Mouse (Mus musculus) testis, adult 2 months (tissue): Measurements from ENCODE around the gene Hs3st5. TPM values are rescaled to one million over a fixed set of nuclear protein-coding genes. Genes with fewer than 3 reads are reported as not detected.

Experiments used
- H3K27ac ChIP-seq: fragments of 200-500 bp; 2 replicates; pipeline ENCODE4 v1.5.1; 2012; ENCODE audit warnings: low read depth, low read length; ENCODE audit not compliant: control insufficient read depth, insufficient read depth
- H3K27me3 ChIP-seq: fragments of 200-500 bp; 2 replicates; pipeline ENCODE4 v1.6.1; 2012; ENCODE audit warnings: mild to moderate bottlenecking, low read length, moderate library complexity; ENCODE audit not compliant: control insufficient read depth, insufficient read depth
- H3K36me3 ChIP-seq: fragments of 200-500 bp; 2 replicates; pipeline ENCODE4 v1.6.1; 2012; ENCODE audit warnings: mild to moderate bottlenecking, low read length; ENCODE audit not compliant: control insufficient read depth, insufficient read depth
- H3K4me1 ChIP-seq: fragments of 200-500 bp; 2 replicates; pipeline ENCODE4 v1.6.1; 2012; ENCODE audit warnings: low read length; ENCODE audit not compliant: control insufficient read depth, insufficient read depth
- H3K4me3 ChIP-seq: fragments of 200-500 bp; 2 replicates; pipeline ENCODE4 v1.5.1; 2012; ENCODE audit warnings: low read depth, mild to moderate bottlenecking, low read length, moderate library complexity, mixed read lengths; ENCODE audit not compliant: control insufficient read depth
- CTCF ChIP-seq: fragments of 200-500 bp; IDR thresholded peaks from 2 replicates; pipeline ENCODE4 v1.5.1; 2012; ENCODE audit warnings: low read depth, mild to moderate bottlenecking, inconsistent platforms, low read length, moderate library complexity; ENCODE audit not compliant: control insufficient read depth, insufficient read depth, insufficient replicate concordance
- POLR2A ChIP-seq: fragments of 200-500 bp; IDR thresholded peaks from 2 replicates; pipeline ENCODE4 v1.6.1; 2012; ENCODE audit warnings: low read depth, mild to moderate bottlenecking, inconsistent platforms, low read length, moderate library complexity; ENCODE audit not compliant: control insufficient read depth
- polyA plus RNA-seq: library from polyadenylated mRNA; depleted of rRNA; stranded (reverse); fragments of >200 nt; gene quantifications from 2 replicates; pipeline ENCODE4 v1.2.3, GENCODE M21; 2012

The Hs3st5 gene
- polyA plus RNA-seq, 1 experiment, result not detected

DNA sequence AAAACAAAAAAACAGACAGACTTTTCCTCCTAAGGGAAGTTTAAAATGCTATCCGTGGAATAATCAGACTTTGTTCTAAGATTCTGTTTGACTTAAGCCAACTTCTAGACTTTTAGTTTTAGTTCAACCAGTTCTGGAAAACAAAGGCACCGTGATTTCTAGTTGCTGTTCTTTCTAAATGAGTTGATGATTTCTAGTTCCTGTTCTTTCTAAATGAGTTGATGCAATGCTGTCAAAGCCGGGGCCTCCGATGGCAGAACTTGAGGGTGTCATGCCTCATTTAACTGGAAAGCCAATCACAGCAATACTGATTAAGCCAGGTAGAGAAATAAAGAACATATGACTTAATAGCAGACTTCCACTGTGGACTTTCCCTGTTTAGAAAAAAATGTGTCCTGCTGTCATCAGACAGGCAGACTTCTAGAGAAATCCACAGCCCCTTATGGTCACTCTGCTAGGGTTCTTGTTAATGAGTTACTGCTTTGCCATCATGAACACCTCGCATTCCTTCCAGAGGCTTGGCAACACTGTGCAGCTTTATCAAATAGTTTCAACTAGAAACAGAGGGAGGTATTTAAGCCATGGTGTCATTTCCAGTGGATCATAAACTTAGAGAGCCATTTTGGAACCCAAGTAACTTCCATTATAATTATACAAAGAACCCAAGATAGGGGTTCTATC lies 329.4 kb downstream of the Hs3st5 start:
- no peaks in the 10 kb centered on the region for H3K36me3 ChIP-seq
- H3K4me3 ChIP-seq, result no peak overlapping the region
- no peaks in the 10 kb centered on the region for H3K4me1 ChIP-seq
- TF ChIP-seq CTCF (no peak), POLR2A (no peak)
- no peak overlapping the region for H3K27ac ChIP-seq
- no peaks in the 10 kb centered on the region for H3K27me3 ChIP-seq

DNA sequence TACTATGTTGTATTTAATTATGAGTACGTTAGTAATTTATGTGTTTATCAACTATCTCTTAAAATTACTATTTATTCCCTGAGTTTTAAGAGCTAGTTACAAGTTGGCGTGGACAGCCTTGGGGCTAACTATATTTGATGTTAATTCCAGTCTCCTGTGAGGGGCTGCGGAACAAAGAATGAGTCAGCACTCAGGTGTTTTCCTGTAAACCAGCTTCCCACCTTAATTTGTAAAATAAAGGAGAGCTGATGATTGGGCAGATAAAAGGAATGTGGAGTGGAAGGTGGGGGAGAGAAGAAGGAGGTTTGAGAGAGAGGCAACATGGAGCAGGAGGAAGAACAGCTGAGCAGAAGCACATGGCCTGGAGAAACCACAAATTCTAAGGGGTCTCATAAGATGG lies 343.6 kb downstream of the Hs3st5 start:
- no peaks in the 10 kb centered on the region for H3K36me3 ChIP-seq
- no peak overlapping the region for H3K4me3 ChIP-seq
- no peaks in the 10 kb centered on the region for H3K27me3 ChIP-seq
- TF ChIP-seq POLR2A (no peak), CTCF (no peak)
- no peaks in the 10 kb centered on the region for H3K4me1 ChIP-seq
- no peak overlapping the region for H3K27ac ChIP-seq

DNA sequence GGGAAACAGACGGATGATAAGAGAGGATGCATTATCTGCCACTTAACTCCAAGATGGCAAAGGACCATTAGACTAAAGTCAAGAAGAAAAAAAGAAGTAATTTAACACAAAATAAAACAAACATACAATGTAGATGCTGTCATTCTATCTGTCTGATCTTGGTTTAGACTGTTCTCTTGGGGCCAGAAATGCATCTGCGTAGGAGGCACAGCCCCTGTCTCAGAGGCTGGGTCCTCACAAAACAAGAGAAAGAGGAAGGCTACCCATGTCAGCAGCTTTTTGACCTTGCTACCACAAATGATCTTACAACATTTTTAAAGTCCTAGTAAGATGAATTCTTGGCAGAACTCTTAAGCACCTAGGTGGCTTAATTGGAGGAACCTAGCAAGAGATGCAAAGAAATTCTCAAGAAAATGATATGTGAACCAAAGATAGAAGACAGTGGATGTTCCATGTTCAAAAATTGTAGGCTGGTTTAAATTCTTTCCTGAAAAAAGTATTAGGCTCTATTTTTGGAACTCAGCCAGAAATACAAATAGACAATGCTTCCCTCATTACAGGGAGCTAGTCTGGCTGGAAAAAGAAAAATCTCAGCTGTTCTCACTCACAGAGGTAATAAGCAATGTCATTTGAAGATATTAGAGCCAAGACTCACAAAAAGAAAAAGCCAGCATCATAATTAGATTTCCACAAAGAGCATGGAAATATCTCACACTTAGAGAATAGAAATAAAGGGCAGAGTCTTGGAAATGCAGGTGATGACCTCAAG lies 355.7 kb downstream of the Hs3st5 start:
- H3K36me3 ChIP-seq, result no peaks in the 10 kb centered on the region
- H3K4me1 ChIP-seq, result no peaks in the 10 kb centered on the region
- H3K27me3 ChIP-seq, result no peaks in the 10 kb centered on the region
- no peak for TF ChIP-seq POLR2A
- no peak for TF ChIP-seq CTCF
- H3K4me3 ChIP-seq, result no peak overlapping the region
- H3K27ac ChIP-seq, result no peak overlapping the region
